Mouse (Mus musculus) ES-CJ7 (cell line): ENCODE data around the gene Cdyl2.

Source experiments
- DNase-seq: peaks from one replicate; pipeline ENCODE4 v3.0.0; 2011; ENCODE audit warnings: low read depth, low spot score

Cdyl2 gene

GRCm38 (mm10) chr8:116540136-116540535, 192.7 kb downstream of the Cdyl2 start:
- no peak for DNase-seq

GRCm38 (mm10) chr8:116538763-116539162, 194.0 kb downstream of the Cdyl2 start:
- DNase-seq = no peak

GRCm38 (mm10) chr8:116536786-116537185, 196.0 kb downstream of the Cdyl2 start:
- peak; percentile 23 for DNase-seq

- DNase-seq = peak; percentile 61
These were observed 199.7 kb downstream of the Cdyl2 start for GRCm38 (mm10) chr8:116533081-116533480.

- DNase-seq = no peak
These were observed 204.1 kb downstream of the Cdyl2 start for GRCm38 (mm10) chr8:116528736-116529135.

- no peak for DNase-seq
These were observed 207.9 kb downstream of the Cdyl2 start for GRCm38 (mm10) chr8:116524915-116525314.
